Mouse (Mus musculus) lung, embryonic 14.5 days (tissue): ENCODE data around the gene Osmr. TPM values are rescaled to one million over a fixed set of nuclear protein-coding genes. Genes with fewer than 3 reads are reported as not detected.
A peak's percentile ranks its signal among the peaks of the same experiment; 100 is the strongest.

Experiments used
- ATAC-seq: fragments of 200-750 bp; cut with Nextera tagmentation; 2 replicates; pipeline ENCODE4 v1.8.0; 2017; ENCODE audit warnings: mild to moderate bottlenecking, moderate TSS enrichment, moderate library complexity; ENCODE audit not compliant: insufficient read depth
- DNase-seq: peaks from one replicate; pipeline ENCODE4 v3.0.0-alpha.2; 2015
- H3K27ac ChIP-seq: fragments of 300-500 bp; sonication (generic); 2 replicates; pipeline ENCODE4 v1.5.1; 2014; ENCODE audit warnings: low read depth, mild to moderate bottlenecking, moderate library complexity
- H3K27me3 ChIP-seq: fragments of 300-500 bp; sonication (generic); 2 replicates; pipeline ENCODE4 v1.6.1; 2014; ENCODE audit warnings: low read length, control low read depth; ENCODE audit not compliant: insufficient read depth
- H3K36me3 ChIP-seq: fragments of 300-500 bp; sonication (generic); 2 replicates; pipeline ENCODE4 v1.6.1; 2014; ENCODE audit warnings: control low read depth; ENCODE audit not compliant: insufficient read depth
- H3K4me1 ChIP-seq: fragments of 300-500 bp; sonication (generic); 2 replicates; pipeline ENCODE4 v1.6.1; 2014; ENCODE audit warnings: antibody characterized with exemption, control low read depth; ENCODE audit not compliant: insufficient read depth
- H3K4me2 ChIP-seq: fragments of 300-500 bp; sonication (generic); 2 replicates; pipeline ENCODE4 v1.6.1; 2014; ENCODE audit warnings: mild to moderate bottlenecking
- H3K4me3 ChIP-seq: fragments of 300-500 bp; sonication (generic); 2 replicates; pipeline ENCODE4 v1.5.1; 2014; ENCODE audit warnings: low read depth, low read length
- H3K9ac ChIP-seq: fragments of 300-500 bp; sonication (generic); 2 replicates; pipeline ENCODE4 v1.6.1; 2014
- H3K9me3 ChIP-seq: fragments of 300-500 bp; sonication (generic); 2 replicates; pipeline ENCODE4 v1.6.1; 2016; ENCODE audit warnings: low read depth, low read length, control low read depth
- CTCF ChIP-seq: IDR thresholded peaks from 2 replicates; pipeline ENCODE4 v1.5.1; 2016; ENCODE audit warnings: antibody characterized with exemption, low read depth
- WGBS: fragments of 180-500 bp; shearing (Covaris S2); extraction: QIAGEN DNeasy Blood & Tissue Kit; methylation state at CpG from one replicate; pipeline ENCODE4 v1.1.7; 2014; 5-methylcytosine and 5-hydroxymethylcytosine counted together
- polyA plus RNA-seq: library from polyadenylated mRNA; unstranded; fragments of >200 nt; fragmentation: Nextera tagmentation; extraction: Ambion mirVana; gene quantifications from 2 replicates; pipeline ENCODE4 v1.2.1, GENCODE M21; 2014

Osmr gene
- polyA plus RNA-seq, 1 experiment from 2014 or later, result 0.50 TPM

DNA sequence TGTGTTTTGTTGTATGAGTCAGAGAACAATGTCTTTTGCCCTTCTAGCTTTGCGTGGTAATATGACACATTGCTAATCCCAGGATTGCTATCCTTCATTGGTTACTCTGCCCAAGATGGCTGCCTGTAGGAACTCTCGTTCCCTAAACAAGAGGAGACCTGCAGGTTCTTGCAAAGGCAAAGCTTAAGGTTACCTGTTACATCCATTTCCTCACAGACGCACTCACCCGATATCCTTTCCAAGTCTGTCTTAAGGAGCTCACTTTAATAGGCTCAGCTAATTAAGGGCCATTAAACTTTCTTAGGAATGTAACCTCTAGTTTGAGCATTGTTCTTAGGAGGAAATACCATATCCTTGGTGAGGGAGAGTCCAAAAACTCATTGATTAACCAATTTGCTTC lies 31.0 kb upstream of the Osmr start:
- H3K4me2 ChIP-seq, result no peak overlapping the region
- no peak for TF ChIP-seq CTCF
- 85% methylated on average over 4 of the region's 4 CpGs for WGBS
- H3K36me3 ChIP-seq, result no peaks in the 10 kb centered on the region
- no peak overlapping the region for H3K27ac ChIP-seq
- peaks cover 6% of the 10 kb centered on the region; the same call in 1 of the 2 replicates for H3K4me1 ChIP-seq
- no peak overlapping the region for H3K9ac ChIP-seq
- DNase-seq, result no peak
- no peak overlapping the region for H3K4me3 ChIP-seq
- H3K9me3 ChIP-seq, result no peaks in the 10 kb centered on the region
- ATAC-seq, result no peak
- no peaks in the 10 kb centered on the region for H3K27me3 ChIP-seq

DNA sequence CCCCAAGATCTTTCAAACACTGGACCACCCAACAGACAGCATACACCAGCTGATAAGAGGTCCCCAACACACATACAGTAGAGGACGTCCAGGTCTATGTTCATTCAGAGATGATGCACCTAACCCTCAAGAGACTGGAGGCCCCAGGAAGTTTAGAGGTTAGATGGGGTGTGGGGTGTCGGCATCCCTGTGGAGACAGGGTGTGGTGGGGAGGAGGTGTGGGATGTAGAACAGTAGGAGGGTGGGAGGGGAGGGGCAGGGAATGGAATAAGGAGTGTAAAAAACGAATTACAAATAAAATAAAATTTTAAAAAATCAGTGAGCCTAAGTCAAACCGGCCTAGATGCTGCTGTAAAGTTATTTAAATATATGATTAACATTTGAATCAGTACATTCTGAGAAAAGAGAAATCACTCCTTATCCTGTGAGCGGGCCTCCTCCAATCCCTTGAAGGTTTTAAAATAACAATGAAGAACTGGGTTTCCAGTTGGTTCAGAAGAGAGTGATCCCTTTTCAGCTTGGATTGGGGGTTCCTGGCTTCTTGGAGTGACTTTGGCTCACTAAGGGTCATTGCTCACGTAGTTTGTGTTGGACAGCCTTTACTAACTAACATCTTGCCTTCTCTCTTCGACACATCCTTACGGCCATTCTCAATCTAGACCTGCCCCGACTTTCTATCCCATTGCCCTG lies 28.7 kb upstream of the Osmr start:
- H3K4me2 ChIP-seq, result no peak overlapping the region
- no peak for TF ChIP-seq CTCF
- H3K4me3 ChIP-seq, result no peak overlapping the region
- 62% methylated on average over 9 of the region's 9 CpGs for WGBS
- DNase-seq (no peak), ATAC-seq (no peak)
- H3K9ac ChIP-seq, result no peak overlapping the region
- H3K27ac ChIP-seq, result no peak overlapping the region
- no peaks in the 10 kb centered on the region for H3K4me1 ChIP-seq
- H3K27me3 ChIP-seq, result no peaks in the 10 kb centered on the region
- H3K9me3 ChIP-seq, result no peaks in the 10 kb centered on the region
- H3K36me3 ChIP-seq, result no peaks in the 10 kb centered on the region

DNA sequence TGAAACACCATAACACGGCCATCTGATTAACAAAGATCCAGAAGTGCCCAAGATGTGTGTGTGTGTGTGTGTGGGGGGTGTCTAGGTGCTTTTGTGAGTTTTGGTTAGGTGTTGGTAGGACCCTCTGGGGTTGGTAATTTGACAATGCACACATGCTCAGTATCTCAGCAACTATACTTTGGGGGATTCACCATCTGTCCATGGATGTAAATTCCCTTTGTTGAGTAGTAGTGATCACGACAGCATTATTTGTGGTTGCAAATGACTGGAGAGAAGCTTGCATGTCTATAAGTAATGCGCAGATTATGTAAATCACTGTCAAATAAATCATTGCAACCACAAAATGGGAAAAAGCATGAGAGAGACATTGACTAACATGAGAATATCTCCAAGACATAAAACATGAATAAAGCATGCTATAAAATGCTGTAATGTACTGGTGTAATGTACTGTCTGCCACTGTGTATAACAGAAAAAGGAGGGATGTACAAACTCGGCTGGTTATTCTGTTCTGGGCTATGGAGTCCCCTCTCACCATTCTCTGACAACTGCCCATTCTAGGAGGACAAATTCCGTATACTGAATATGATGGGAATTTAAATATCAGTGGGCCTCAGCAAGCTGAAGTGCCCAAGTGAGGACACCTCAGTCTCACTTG lies 27.3 kb upstream of the Osmr start:
- H3K27ac ChIP-seq, result no peak overlapping the region
- WGBS, result 80% methylated on average over 5 of the region's 5 CpGs
- no peaks in the 10 kb centered on the region for H3K36me3 ChIP-seq
- H3K4me2 ChIP-seq, result no peak overlapping the region
- H3K9ac ChIP-seq, result no peak overlapping the region
- no peaks in the 10 kb centered on the region for H3K9me3 ChIP-seq
- no peak for TF ChIP-seq CTCF
- H3K4me3 ChIP-seq, result no peak overlapping the region
- ATAC-seq (no peak), DNase-seq (no peak)
- no peaks in the 10 kb centered on the region for H3K4me1 ChIP-seq
- H3K27me3 ChIP-seq, result no peaks in the 10 kb centered on the region

DNA sequence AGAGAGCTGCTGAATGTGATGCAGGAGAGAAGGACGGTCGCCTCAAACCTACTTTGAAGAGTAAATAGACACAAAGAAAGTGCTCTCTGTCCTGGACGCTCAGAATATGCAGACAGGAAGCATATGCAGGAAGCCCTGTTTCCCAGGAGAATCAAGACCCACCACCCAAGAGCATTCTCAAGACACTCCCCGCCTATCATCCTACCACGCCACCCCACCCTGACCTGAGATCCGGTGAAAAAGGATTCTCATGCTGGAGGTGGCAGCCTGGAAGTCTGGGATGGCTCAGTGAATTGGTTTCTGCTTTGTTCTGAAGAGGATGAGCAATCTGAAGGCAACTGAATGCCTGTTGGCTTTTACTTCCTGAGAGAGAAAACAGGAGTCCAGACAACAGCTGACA lies 26.5 kb upstream of the Osmr start:
- no peak for TF ChIP-seq CTCF
- WGBS, result 70% methylated on average over 6 of the region's 6 CpGs
- H3K4me2 ChIP-seq, result no peak overlapping the region
- no peak overlapping the region for H3K4me3 ChIP-seq
- H3K36me3 ChIP-seq, result no peaks in the 10 kb centered on the region
- ATAC-seq, result no peak
- H3K9me3 ChIP-seq, result no peaks in the 10 kb centered on the region
- H3K9ac ChIP-seq, result no peak overlapping the region
- H3K27me3 ChIP-seq, result no peaks in the 10 kb centered on the region
- no peak overlapping the region for H3K27ac ChIP-seq
- no peaks in the 10 kb centered on the region for H3K4me1 ChIP-seq
- no peak for DNase-seq

GRCm38 (mm10) chr15:6884260-6884659 lies 9.5 kb upstream of the Osmr start:
- no peaks in the 10 kb centered on the region for H3K27me3 ChIP-seq
- no peak for TF ChIP-seq CTCF
- DNase-seq, result no peak
- 70% methylated on average over 6 of the region's 6 CpGs for WGBS
- H3K4me3 ChIP-seq, result no peak overlapping the region
- no peak overlapping the region for H3K4me2 ChIP-seq
- H3K36me3 ChIP-seq, result no peaks in the 10 kb centered on the region
- H3K9ac ChIP-seq, result no peak overlapping the region
- H3K4me1 ChIP-seq, result 0 out of 2 replicates have a peak, but pooled peaks cover 5% of the 10 kb centered on the region
- ATAC-seq, result no peak
- H3K9me3 ChIP-seq, result no peaks in the 10 kb centered on the region
- no peak overlapping the region for H3K27ac ChIP-seq

GRCm38 (mm10) chr15:6883816-6884215 lies 9.0 kb upstream of the Osmr start:
- WGBS, result 62% methylated on average over 5 of the region's 5 CpGs
- Histone ChIP-seq H3K4me3 (no peak overlapping the region), H3K27me3 (no peaks in the 10 kb centered on the region), H3K9me3 (no peaks in the 10 kb centered on the region), H3K4me2 (no peak overlapping the region), H3K27ac (no peak overlapping the region), H3K9ac (no peak overlapping the region), H3K4me1 (0 out of 2 replicates have a peak, but pooled peaks cover 5% of the 10 kb centered on the region), H3K36me3 (no peaks in the 10 kb centered on the region)
- DNase-seq, result peak; percentile 72
- peak; percentile 69 for TF ChIP-seq CTCF
- no peak for ATAC-seq

DNA sequence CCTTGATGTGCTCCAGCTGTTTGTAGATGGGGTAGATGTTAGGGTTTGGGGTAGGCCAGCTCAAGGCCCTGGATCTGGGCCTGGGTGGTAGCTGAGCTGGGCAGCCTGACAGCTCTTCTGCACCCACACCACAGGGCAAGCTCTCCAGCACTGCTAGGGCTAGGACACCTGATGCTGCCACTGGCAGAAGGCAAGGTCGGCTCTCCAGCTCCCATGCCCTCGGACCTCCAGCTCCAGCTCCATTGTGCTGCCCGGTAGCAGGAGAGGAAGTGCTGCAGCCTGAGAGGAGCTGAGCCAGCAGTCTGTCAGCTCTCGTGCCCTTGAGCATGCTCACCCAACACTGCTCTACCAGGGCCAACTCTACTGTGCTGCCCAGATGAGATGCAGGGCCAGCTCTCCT lies 8.3 kb upstream of the Osmr start:
- H3K9me3 ChIP-seq, result no peaks in the 10 kb centered on the region
- H3K4me2 ChIP-seq, result no peak overlapping the region
- ATAC-seq (peak; percentile 18; the same call in 1 of the 2 replicates), DNase-seq (no peak)
- H3K4me1 ChIP-seq, result 0 out of 2 replicates have a peak, but pooled peaks cover 5% of the 10 kb centered on the region
- no peak overlapping the region for H3K27ac ChIP-seq
- WGBS, result 57% methylated on average over 4 of the region's 4 CpGs
- H3K27me3 ChIP-seq, result no peaks in the 10 kb centered on the region
- TF ChIP-seq CTCF, result no peak
- no peaks in the 10 kb centered on the region for H3K36me3 ChIP-seq
- H3K4me3 ChIP-seq, result no peak overlapping the region
- no peak overlapping the region for H3K9ac ChIP-seq
